Comparison of ENCODE assay signal across 8 mouse cellular contexts in the genomic region with DNA sequence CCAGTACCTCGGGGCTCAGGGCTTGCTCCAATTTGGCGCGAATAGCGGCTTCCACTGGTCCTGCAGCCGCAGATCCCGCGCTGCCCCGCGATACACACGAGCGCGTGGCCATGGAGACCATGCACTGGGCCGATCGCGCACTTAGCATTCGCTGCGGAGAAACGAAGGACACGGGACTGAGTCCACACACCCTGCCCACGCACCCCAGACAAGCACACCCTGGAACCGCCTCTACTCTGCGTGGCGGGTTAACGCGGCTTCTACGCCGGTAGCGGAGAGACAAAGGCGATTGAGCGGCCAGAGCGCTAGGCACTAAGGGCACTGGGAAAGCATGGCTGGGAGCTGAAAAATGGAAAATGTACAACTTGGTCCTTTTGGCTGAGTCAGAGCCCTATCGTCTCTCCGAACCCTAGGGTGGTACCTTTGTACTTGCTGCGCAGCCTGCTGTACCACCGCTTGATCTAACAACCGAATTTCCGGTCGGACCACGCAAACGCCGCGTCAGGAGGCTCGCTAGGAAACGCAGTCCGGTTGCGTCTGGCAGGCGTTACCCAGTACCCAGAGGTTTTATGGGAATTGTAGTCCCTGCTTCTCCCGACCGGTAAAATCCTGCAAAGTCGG. TPM values are rescaled to one million over a fixed set of nuclear protein-coding genes. Genes with fewer than 3 reads are reported as not detected.
A peak's percentile ranks its signal among the peaks of the same experiment; 100 is the strongest.
DNase-seq lines count a peak whose midpoint lies in the region; ATAC-seq lines count a peak whose summit lies in the region.

No protein-coding gene starts in this region.

- under 1% methylated on average over 50 of the region's 50 CpGs for WGBS in heart, embryonic 12.5 days
- under 1% methylated on average over 50 of the region's 50 CpGs for WGBS in kidney, embryonic 16.5 days

- peak; percentile 91 for DNase-seq in CD4-positive helper T cell, adult 2 months (ENCODE audit: low read depth, low spot score)
- DNase-seq in brain, embryonic 18.5 days (ENCODE audit: low read depth, low spot score), result peak; percentile 89
- peak; percentile 90 for DNase-seq in liver
- DNase-seq in monocyte, adult 2 months (ENCODE audit: low read depth in 1 of 2, low spot score in 2 of 2), result peak; percentile 39 to 68
- peak; percentile 82 to 88 for DNase-seq in spleen, postnatal 4 days (ENCODE audit: low spot score in 2 of 2)

- peaks cover 19% of the 10 kb centered on the region for H3K27me3 ChIP-seq in erythroblast, embryonic 14.5 days (ENCODE audit: control insufficient read depth)
- H3K27me3 ChIP-seq in heart, embryonic 12.5 days (replicated peaks), result no peaks in the 10 kb centered on the region; the same call in 1 of the 2 replicates
- H3K27me3 ChIP-seq in kidney, embryonic 16.5 days (ENCODE audit: insufficient read depth, low read length), result no peaks in the 10 kb centered on the region

- peaks cover 5% of the 10 kb centered on the region for H3K9me3 ChIP-seq in erythroblast, embryonic 14.5 days (ENCODE audit: control insufficient read depth, low read length)
- H3K9me3 ChIP-seq in heart, embryonic 12.5 days (replicated peaks), result no peaks in the 10 kb centered on the region; the same call in 1 of the 2 replicates
- peaks cover 4% of the 10 kb centered on the region; the same call in 1 of the 2 replicates for H3K9me3 ChIP-seq in kidney, embryonic 16.5 days (ENCODE audit: low read length)

- peak overlapping the region; percentile 85 for H3K4me3 ChIP-seq in erythroblast, embryonic 14.5 days (replicated peaks)
- H3K4me3 ChIP-seq in heart, embryonic 12.5 days, result peak overlapping the region; percentile 79
- peak overlapping the region; percentile 83 for H3K4me3 ChIP-seq in kidney, embryonic 16.5 days (ENCODE audit: low read length)

- H3K27ac ChIP-seq in heart, embryonic 12.5 days (ENCODE audit: poor library complexity, severe bottlenecking), result peak overlapping the region; percentile 89
- peak overlapping the region; percentile 92 for H3K27ac ChIP-seq in kidney, embryonic 16.5 days (ENCODE audit: low read length)

- peaks cover 34% of the 10 kb centered on the region for H3K4me1 ChIP-seq in erythroblast, embryonic 14.5 days (ENCODE audit: control insufficient read depth)
- H3K4me1 ChIP-seq in heart, embryonic 12.5 days (replicated peaks), result peaks cover 17% of the 10 kb centered on the region; the same call in 1 of the 2 replicates
- peaks cover 12% of the 10 kb centered on the region for H3K4me1 ChIP-seq in kidney, embryonic 16.5 days (ENCODE audit: insufficient read depth, low read length)

- peak overlapping the region; percentile 99 for H3K4me2 ChIP-seq in heart, embryonic 12.5 days
- peak overlapping the region; percentile 95 for H3K4me2 ChIP-seq in kidney, embryonic 16.5 days (replicated peaks; ENCODE audit: low read depth, low read length)

- no peaks in the 10 kb centered on the region; the same call in 1 of the 2 replicates for H3K36me3 ChIP-seq in erythroblast, embryonic 14.5 days (ENCODE audit: control insufficient read depth)
- peaks cover 35% of the 10 kb centered on the region for H3K36me3 ChIP-seq in heart, embryonic 12.5 days
- H3K36me3 ChIP-seq in kidney, embryonic 16.5 days (ENCODE audit: insufficient read depth, low read length), result peaks cover 4% of the 10 kb centered on the region; the same call in 1 of the 2 replicates

- H3K9ac ChIP-seq in heart, embryonic 12.5 days, result peak overlapping the region; percentile 88
- H3K9ac ChIP-seq in kidney, embryonic 16.5 days (replicated peaks; ENCODE audit: low read length), result peak overlapping the region; percentile 91

- ATAC-seq in heart, embryonic 12.5 days (ENCODE audit: insufficient number of reproducible peaks, low FRiP score), result peak; percentile 91
- peak; percentile 93 for ATAC-seq in kidney, embryonic 16.5 days (ENCODE audit: low FRiP score, low TSS enrichment)

RNA-seq across cellular contexts. Expression of gene Sv2a, which starts 16.3 kb away (rescaled TPM):
- polyA plus RNA-seq in erythroblast, embryonic 14.5 days (2012), result not detected in 2 replicates
- polyA plus RNA-seq in heart, embryonic 12.5 days (2016; fragmentation: Nextera tagmentation; extraction: Ambion mirVana), result 20.3 and 21.7 TPM in 2 replicates
- polyA plus RNA-seq in kidney, embryonic 16.5 days (2015; fragmentation: Nextera tagmentation; extraction: Ambion mirVana), result 5.1 TPM in 2 replicates

RNA-seq across cellular contexts. Expression of gene Bola1, which starts 22.3 kb away (rescaled TPM):
- polyA plus RNA-seq in erythroblast, embryonic 14.5 days (2012), result 8.3 and 12.9 TPM in 2 replicates
- 44.4 and 45.6 TPM in 2 replicates for polyA plus RNA-seq in heart, embryonic 12.5 days (2016; fragmentation: Nextera tagmentation; extraction: Ambion mirVana)
- 50.1 and 51.3 TPM in 2 replicates for polyA plus RNA-seq in kidney, embryonic 16.5 days (2015; fragmentation: Nextera tagmentation; extraction: Ambion mirVana)

RNA-seq across cellular contexts. Expression of gene Hist2h2ab, which starts 22.4 kb away (rescaled TPM):
- polyA plus RNA-seq in erythroblast, embryonic 14.5 days (2012), result 0.39 TPM in 1 of 2 replicates, not detected in the other
- not detected in 2 replicates for polyA plus RNA-seq in heart, embryonic 12.5 days (2016; fragmentation: Nextera tagmentation; extraction: Ambion mirVana)
- 0.87 TPM in 1 of 2 replicates, not detected in the other for polyA plus RNA-seq in kidney, embryonic 16.5 days (2015; fragmentation: Nextera tagmentation; extraction: Ambion mirVana)

RNA-seq across cellular contexts. Expression of gene Hist2h2ac, which starts 23.4 kb away (rescaled TPM):
- polyA plus RNA-seq in erythroblast, embryonic 14.5 days (2012), result 3.8 and 8.5 TPM in 2 replicates
- polyA plus RNA-seq in heart, embryonic 12.5 days (2016; fragmentation: Nextera tagmentation; extraction: Ambion mirVana), result 4.4 and 5.9 TPM in 2 replicates
- polyA plus RNA-seq in kidney, embryonic 16.5 days (2015; fragmentation: Nextera tagmentation; extraction: Ambion mirVana), result 7.0 and 7.5 TPM in 2 replicates

RNA-seq across cellular contexts. Expression of gene Hist2h2be, which starts 23.7 kb away (rescaled TPM):
- polyA plus RNA-seq in erythroblast, embryonic 14.5 days (2012), result 0.13 and 0.14 TPM in 2 replicates
- 5.0 and 5.7 TPM in 2 replicates for polyA plus RNA-seq in heart, embryonic 12.5 days (2016; fragmentation: Nextera tagmentation; extraction: Ambion mirVana)
- polyA plus RNA-seq in kidney, embryonic 16.5 days (2015; fragmentation: Nextera tagmentation; extraction: Ambion mirVana), result 11.1 and 16.9 TPM in 2 replicates

Comparison
In these comparisons a context has a peak if more than half of its experiments do, and no peak if none do; other contexts are left out.
1. Peak in every context shown above with its lines: DNase-seq, ATAC-seq, H3K4me3 ChIP-seq and H3K27ac ChIP-seq.